Mouse (Mus musculus) adrenal gland, postnatal 14 days (tissue): ENCODE measurements around the gene Lrrc4. TPM values are rescaled to one million over a fixed set of nuclear protein-coding genes. Genes with fewer than 3 reads are reported as not detected.

ENCODE experiments used
- DNase-seq: peaks from one replicate; pipeline ENCODE4 v3.0.0; 2021; ENCODE audit warnings: mixed read lengths
- long read RNA-seq, 2 experiments: library from polyadenylated mRNA; stranded (forward); transcript quantifications; one replicate each; pipeline ENCODE4 v2.0.0; 2021
- total RNA-seq: library from RNA; stranded (reverse); gene quantifications from 2 replicates; pipeline ENCODE4 v1.2.3, GENCODE M21; 2021

Lrrc4 gene
- 6.0 and 6.7 TPM in 2 replicates for total RNA-seq
- long read RNA-seq, experiment 1, partial matches to known transcripts, result 0 of 10 reads
- long read RNA-seq, experiment 1, other reads (novel, unspliced or antisense), result 7 of 10 reads
- long read RNA-seq, experiment 2, partial matches to known transcripts, result 1 of 12 reads
- long read RNA-seq, experiment 2, other reads (novel, unspliced or antisense), result 10 of 12 reads

- DNase-seq, result no peak
Measured at GRCm38 (mm10) chr6:28831011-28831853, at the start of gene Lrrc4. Gene Lrrc4, minus strand, starts transcription at chr6:28831747.

GRCm38 (mm10) chr6:28880909-28881308, 49.4 kb upstream of the Lrrc4 start:
- no peak for DNase-seq

GRCm38 (mm10) chr6:28879315-28879714, 47.8 kb upstream of the Lrrc4 start:
- no peak for DNase-seq

- DNase-seq, result no peak
Measured at GRCm38 (mm10) chr6:28877945-28878666, 46.6 kb upstream of the Lrrc4 start.

- no peak for DNase-seq
Measured at GRCm38 (mm10) chr6:28876492-28876891, 44.9 kb upstream of the Lrrc4 start.

GRCm38 (mm10) chr6:28875333-28875732, 43.8 kb upstream of the Lrrc4 start:
- DNase-seq, result no peak

- DNase-seq, result no peak
Measured at GRCm38 (mm10) chr6:28874759-28875158, 43.2 kb upstream of the Lrrc4 start.

GRCm38 (mm10) chr6:28874053-28874452, 42.5 kb upstream of the Lrrc4 start:
- no peak for DNase-seq

GRCm38 (mm10) chr6:28872421-28872795, 40.9 kb upstream of the Lrrc4 start:
- no peak for DNase-seq

- no peak for DNase-seq
Measured at GRCm38 (mm10) chr6:28871725-28872420, 40.3 kb upstream of the Lrrc4 start.

GRCm38 (mm10) chr6:28867516-28868251, 36.1 kb upstream of the Lrrc4 start:
- DNase-seq, result no peak

GRCm38 (mm10) chr6:28866206-28866605, 34.7 kb upstream of the Lrrc4 start:
- DNase-seq, result no peak

GRCm38 (mm10) chr6:28865112-28865511, 33.6 kb upstream of the Lrrc4 start:
- no peak for DNase-seq

GRCm38 (mm10) chr6:28864684-28865083, 33.1 kb upstream of the Lrrc4 start:
- no peak for DNase-seq

GRCm38 (mm10) chr6:28862304-28862703, 30.8 kb upstream of the Lrrc4 start:
- no peak for DNase-seq

GRCm38 (mm10) chr6:28860922-28861321, 29.4 kb upstream of the Lrrc4 start:
- no peak for DNase-seq

- DNase-seq, result no peak
Measured at GRCm38 (mm10) chr6:28860450-28860849, 28.9 kb upstream of the Lrrc4 start.

GRCm38 (mm10) chr6:28859094-28859493, 27.5 kb upstream of the Lrrc4 start:
- no peak for DNase-seq

GRCm38 (mm10) chr6:28857198-28858180, 25.9 kb upstream of the Lrrc4 start:
- no peak for DNase-seq

GRCm38 (mm10) chr6:28856789-28857188, 25.2 kb upstream of the Lrrc4 start:
- no peak for DNase-seq

- DNase-seq, result no peak
Measured at GRCm38 (mm10) chr6:28855442-28855841, 23.9 kb upstream of the Lrrc4 start.
